Mouse (Mus musculus) kidney, adult 8-10 months (tissue): ENCODE measurements around the gene Bcl2.
A peak's percentile ranks its signal among the peaks of the same experiment; 100 is the strongest.

ENCODE experiments used
- DNase-seq, 2 experiments: peaks; one replicate each; pipeline ENCODE4 v3.0.0; 2022

The Bcl2 gene

DNA sequence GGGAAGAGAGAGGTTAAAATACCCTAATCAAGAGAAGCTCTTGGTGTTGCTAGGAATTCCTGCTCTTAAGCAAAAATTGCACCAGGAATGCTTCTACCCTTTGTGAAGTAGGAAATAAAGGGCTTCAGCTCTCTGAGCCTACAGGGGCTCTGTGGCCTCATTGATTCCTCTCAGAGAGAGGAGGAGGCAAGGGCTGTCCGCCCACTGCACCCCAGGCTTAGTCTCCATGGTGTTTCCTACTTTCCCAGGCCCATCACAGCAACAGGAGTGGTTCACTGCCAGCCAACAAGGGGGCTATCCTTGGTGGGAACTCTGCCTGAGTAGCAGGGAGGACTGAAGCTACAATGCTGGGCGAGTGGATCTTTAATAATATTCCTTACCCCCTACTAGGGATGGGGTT, 129.2 kb downstream of the Bcl2 start:
- no peak for DNase-seq

DNA sequence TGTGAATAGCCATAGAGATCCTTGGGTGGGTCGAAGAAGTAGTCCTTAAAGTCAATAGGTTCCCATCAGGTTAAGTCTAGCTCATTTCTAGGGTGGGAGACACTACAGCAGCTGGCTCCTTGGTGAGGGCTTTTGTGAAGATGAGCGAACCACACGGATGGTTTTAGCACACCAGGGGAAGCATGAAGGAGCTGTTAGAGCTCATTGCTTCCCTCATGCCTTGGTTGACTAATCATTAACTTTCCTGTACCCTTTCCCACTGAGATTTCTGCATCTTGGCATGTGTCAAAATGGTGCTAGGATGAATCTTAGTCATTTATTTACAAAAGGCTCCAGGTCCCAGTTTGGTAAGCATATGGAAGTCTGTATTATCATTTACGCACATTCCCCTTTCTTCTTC, 129.8 kb downstream of the Bcl2 start:
- peak in 1 of 2 experiments; percentile 73 for DNase-seq

GRCm38 (mm10) chr1:106583245-106584241, 130.5 kb downstream of the Bcl2 start:
- peak in 1 of 2 experiments; percentile 21 for DNase-seq

DNA sequence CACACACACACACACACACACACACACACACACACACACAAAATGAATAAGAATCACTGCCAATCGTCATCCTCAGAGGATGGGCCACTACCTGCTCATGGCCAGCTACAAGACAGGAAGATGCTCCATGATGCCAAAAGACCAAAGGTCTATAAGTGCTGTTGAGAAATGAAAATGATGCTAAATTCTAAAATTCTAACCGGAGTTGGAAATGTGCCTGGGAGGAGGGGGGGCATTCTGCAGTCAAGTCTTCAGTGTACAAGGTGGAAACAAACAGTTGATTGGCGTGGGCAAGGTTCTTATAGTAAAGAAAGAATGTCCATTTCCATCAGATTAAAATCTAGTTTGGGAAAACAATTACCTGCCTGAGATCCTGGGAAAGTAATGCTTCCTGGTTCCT, 131.3 kb downstream of the Bcl2 start:
- DNase-seq = peak in 1 of 2 experiments; percentile 26

DNA sequence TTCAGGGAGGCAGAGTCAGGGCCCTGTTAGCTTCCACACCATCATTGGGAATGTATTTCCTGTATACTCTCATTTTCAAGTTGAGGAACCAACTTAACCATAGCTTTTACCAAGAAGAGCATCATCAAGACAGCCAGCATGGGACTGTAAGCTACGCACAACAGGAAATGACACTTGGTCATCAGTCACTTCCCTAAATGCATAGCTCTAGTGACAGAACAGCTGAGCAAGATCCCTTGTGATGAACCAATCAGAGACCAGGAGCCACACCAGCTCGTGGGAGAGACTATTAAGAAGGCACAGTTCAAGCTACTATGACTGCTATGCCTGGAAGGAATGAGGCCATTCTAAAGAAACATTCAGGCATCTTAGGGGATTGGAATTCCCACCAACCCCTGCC, 132.3 kb downstream of the Bcl2 start:
- DNase-seq = no peak

GRCm38 (mm10) chr1:106579768-106580167, 134.3 kb downstream of the Bcl2 start:
- DNase-seq = no peak

DNA sequence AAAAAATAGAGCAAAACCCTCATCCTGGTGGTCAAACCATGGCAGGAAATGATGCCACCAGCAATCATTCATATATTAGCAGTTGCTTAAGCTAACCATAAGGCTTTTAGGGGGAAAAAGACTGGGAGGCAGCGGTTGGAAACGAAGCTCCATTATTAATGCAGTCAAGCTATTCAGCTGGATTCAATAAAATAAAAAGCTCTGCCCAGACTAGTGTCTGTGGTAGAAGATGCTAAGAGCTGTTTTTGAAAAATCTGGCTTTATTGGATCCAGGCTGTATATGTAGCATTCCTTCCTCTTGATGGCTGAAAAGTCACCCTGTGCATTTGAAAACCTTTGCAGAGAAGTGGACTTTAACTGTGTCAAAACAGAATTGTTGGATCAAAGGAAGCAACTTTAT, 141.6 kb downstream of the Bcl2 start:
- no peak for DNase-seq

- no peak for DNase-seq
These were observed 143.2 kb downstream of the Bcl2 start for GRCm38 (mm10) chr1:106570870-106571269.

GRCm38 (mm10) chr1:106570366-106570765, 143.7 kb downstream of the Bcl2 start:
- DNase-seq = no peak

GRCm38 (mm10) chr1:106569674-106570073, 144.4 kb downstream of the Bcl2 start:
- DNase-seq = no peak

DNA sequence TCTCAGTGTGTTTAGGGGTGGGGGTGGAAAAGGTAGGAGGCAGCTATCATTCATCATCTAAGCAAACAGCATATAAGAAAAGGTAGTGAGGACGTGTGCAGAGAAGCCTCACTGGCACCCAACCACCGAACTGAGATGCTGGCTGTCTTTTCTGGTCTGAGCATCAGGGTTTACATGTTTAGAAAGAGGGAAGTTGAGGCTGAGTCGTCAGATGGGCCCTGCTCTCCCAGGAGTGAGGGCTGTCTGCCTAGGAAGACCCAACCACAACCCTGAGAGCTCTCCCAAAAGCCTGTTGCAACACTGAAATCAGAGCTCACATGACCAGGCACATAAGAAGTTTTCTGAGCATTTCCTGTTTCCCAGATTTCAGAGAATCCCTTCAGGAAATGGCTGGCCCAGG, 145.2 kb downstream of the Bcl2 start:
- no peak for DNase-seq

DNA sequence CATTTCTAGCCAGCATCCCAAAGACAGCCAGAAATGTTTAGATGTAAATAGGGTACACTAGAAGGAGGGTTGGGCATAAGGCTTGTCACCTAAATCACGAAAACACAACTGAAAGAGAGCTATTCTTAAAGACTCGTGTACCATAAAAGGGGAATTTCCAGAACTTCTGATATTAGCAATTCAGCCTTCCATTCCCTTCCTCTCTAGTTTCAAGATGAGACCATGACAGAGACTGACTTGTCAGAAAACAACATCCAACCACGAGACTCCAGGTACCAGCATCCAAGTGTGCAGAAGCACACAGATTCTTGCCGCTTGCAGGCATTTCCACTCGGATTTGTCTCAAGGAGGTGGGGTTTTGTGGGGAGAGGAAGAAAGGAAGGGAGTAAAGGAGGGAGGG, 146.6 kb downstream of the Bcl2 start:
- no peak for DNase-seq

DNA sequence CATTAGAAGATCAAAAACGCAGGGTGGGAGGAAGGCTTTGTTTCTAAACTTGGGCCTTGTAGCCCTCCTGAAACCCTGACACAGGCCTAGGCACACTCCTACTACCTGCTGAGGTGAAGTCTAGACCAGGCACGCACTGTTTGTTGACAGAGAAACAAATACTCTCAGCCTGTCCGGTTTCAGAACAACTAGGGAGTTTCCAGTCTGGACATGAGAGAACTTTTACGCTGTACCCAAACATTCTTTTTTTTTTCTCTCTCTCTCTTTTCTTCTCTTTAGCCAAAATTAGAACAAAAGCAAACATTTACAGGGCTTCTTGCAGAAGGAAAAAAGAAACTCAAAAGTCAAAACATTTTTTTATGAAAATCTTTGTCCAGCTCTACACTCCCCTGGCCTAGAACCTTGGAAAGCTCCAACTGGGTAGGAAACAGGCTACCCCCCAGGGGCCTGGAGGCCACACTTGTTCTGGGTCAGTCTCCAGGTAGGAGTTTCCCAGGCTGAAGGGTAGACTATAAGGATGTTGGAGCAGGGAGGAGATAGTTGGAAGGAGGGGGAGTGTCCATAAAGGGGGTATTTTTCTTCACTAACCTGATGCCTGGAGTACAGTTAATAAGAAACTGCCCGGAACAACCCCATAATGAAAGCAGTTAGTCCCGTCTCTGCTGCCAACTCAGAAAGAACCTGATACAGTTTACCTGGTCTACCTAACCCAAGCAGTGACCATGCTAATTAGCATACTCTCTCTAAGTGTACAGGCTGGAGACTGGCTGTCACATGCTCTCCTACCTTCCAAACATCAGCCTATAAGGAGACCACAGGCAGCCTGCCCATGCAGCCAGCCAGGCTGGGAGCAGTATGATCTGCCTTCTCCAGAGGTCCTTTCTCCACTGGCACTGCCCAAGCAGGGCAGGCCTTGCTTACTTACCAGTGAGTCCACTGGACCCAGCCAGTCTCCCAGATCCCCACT, 147.7 kb downstream of the Bcl2 start:
- DNase-seq = peak; percentile 55 to 82

GRCm38 (mm10) chr1:106565238-106565637, 148.8 kb downstream of the Bcl2 start:
- DNase-seq = no peak

DNA sequence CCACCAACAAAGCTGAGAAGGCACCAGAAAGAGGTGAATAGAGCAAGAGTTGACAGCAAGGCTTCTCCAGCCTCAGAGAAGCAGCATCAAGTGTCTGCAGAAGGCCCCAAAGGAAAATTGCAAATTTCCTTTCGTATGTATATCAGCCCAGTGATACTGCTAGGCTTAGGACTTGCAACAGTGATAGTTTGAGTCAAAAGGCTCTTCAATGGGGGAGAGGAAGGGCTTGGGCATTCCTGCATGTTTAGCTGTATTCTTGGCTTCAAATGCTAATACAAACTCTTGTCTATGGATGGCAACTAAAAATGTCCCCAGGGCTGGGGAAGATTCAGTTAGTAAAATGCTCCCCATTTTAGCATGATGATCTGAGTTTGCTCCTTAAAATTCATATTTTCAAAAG, 149.6 kb downstream of the Bcl2 start:
- DNase-seq = no peak

- no peak for DNase-seq
These were observed 151.3 kb downstream of the Bcl2 start for GRCm38 (mm10) chr1:106562751-106563150.

DNA sequence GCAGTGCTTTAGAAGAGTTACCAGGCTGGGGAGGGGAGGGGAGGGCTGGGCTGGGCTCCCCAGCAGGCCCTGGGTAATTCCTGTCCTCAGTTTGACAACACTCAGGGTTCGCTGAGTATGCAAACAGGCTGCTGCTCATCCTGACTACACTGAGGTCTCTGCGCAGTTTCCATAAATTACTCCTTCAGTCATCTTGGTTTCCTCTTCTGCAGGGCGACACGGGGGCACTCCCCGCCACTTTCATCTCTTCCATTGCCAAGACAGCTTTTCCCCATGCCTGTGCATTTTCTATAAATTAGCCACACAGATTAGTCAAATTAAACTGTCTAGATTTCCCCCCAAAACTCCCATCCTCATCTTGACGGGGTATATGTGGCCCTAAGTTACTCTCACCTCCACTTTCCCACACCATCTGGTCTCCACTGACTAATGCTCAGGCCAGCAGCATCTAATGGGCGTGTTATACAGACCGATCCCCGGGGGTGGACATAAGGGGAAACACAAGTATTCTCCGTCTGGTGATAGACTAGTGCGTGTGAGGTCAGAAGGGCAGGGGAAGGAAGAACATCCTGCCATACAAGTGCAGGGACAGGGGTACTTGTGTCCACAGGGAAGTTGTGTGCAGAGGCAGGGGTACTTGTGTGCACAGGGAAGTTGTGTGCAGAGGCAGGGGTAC, 152.9 kb downstream of the Bcl2 start:
- no peak for DNase-seq

GRCm38 (mm10) chr1:106560105-106560504, 154.0 kb downstream of the Bcl2 start:
- no peak for DNase-seq

DNA sequence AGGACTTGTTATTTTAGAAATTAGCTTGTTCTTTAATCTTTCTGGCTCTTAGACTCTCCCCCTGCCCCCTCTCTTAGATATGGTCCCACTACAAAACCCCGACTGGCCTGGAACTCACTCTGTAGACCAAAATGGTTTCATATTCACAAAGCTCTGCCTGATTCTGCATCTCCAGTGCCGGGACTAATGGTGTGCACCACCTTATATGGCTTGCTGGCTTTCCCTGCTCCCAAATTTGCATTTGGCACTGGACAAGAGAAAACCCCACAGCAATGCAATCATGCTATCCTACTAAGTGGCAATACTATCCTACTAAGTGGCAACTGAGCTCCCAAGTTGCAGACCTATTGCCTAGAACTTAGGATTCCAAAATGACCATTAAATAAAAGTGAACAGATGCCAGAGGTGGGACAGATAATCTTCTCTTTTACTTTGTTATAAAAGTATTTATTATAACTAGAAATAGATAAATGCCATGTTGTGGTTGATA, 154.9 kb downstream of the Bcl2 start:
- no peak for DNase-seq

GRCm38 (mm10) chr1:106555498-106556168, 158.4 kb downstream of the Bcl2 start:
- no peak for DNase-seq

DNA sequence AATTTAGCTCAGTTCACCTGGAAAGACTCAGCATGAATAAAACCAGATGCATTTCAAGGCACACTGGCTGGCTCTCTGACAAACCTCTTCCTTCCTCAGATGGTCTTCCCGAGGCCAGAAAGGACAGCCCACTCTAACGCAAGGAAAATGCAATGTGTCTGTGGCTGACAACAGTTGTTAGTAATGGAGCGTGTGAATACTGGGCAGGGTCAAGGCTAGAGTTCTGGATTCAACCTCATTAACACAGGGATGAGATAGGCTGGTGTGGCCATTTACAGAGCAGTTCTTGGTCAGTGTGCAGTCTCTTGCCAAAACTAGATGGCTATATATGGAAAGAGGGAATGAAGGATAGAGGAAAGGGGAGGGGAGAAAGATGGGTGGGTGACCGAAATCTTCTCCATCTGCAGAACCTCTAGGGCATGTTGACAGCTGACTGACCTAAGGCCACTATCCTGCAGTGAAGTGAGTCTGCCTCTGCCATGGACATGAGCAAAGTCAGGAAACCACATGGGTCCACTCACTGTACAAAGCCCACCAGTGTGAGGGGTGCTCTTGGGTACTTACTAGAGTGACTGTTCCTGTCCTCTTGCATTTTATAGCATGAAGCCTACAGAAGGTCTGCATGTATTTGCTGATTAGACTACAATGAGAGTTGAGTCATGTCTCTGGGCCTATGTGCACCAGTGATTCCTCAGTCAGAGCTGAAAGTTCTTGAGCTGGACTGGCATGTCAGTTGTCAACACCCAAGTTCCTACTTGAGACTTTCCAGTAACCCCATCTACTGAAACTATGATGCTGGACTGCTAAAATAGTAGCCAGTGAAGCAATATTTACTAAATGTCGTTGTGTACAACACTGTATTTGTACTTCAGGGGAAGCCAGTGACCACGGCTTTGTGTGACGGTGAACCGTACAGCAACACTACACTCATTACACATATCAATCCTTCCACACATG, 159.9 kb downstream of the Bcl2 start:
- no peak for DNase-seq
